Mouse (Mus musculus): ENCODE measurements at regions not wholly inside any gene's neighbourhood (a gene's known extent, or its start where the extent isn't known, plus 50 kb on each side); places are given as distances from the start of the nearest gene placed in this dataset.

DNA sequence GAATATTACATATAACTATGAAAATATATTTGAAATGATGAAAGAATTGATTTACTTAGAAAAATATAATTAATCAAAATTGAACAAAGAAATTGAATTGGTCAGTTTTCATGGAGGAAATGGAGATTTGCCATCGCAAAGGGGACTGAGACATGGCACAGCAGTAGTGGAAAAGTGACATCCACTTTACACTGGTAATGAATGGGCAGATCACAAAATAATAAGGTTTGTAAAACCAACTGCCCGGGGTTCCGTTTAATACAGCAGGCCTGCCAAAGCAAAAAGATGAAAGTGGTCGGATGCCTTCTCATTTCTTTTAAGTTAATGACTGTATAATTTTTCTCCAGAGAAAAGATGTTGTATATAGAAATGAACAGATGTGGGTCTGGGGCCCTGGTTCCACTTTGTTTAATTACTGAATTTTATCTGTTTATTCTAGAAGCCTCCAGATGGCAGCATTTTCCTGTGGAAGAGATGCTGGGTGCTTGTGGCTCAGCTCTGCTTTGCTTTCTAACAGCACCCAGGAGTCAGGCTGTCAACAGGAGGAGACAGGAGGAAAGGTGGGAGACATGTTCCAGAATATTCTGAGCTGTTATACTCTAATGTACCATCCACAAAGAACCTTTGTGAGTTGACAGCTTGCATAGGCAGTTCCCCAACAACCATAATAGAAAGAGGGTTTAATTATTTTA, 75.6 kb upstream of the Fbxl17 start:
- DNase-seq = peak; percentile 19 to 29

DNA sequence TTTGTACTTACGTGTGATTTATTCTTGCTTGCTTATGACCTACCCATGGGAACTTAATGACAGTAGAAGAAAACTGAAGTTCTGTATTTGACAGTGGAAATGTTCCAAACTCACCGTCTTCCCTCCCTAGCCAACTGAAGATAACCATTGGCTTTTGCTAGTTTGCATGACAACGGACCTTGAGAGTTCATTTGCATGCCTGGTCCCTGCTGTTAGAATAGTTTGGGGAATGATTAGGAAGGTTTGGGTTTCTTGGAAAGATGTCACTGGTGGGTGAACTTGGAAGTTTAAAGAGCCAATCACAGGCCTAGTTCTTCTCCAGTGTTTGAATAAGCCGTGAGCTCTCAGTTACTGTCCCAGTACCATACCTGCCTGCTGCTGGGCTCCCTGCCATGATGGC, 83.1 kb upstream of the Fbxl17 start:
- no peak for DNase-seq

DNA sequence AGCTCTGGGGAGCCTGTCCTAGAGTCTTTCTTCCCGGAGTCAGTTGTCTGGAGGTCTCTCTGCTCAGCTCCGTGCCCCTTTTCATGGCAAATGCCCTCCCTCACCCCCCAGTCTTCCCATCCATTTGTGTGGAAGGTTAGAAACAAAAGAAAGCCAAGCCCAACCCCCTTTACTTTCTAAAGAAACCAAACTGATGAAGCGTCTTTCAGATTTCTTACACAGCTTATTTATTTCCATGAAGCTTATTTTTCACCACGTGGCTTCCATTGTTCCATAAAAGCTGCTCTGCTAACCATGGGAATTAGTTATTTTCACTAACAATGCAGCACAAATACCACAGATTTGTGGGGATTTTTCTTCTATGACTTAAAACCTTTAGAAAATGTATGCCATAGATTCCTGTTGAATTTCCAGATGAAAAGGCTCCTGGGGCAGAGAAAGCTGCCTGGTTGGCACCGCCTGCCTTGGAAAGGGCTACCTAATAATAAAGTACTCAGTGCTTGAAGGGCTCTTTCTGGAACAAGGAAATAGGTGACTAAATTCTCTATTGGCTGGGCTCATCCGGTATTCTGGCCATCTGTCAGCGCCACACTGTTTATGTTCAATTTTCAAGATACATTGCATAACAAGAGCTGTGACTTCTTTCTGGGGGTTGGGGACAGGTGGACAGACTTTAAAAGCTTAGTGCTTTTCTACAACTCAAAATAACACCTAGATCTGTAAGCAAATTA, 107.4 kb upstream of the Fbxl17 start:
- DNase-seq = no peak

DNA sequence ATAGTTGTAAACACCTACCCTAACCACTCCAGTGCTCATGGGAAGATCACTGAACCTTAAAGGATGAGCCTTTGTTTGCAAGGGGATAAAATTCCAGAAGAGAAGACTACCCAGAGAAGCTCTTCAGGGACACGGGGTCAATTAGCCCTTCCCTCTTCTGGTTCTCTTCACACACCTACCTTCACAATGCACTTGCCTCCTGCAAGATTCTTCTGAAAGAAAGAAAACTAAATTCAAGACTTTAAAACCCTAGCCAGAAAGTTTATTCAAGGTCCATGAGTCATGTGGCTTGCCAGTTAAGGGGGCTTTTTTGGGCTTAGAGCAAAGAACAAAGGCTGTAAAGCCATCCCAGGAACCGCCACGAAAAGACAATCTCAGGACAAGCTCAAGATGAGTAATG, 122.9 kb upstream of the Fbxl17 start:
- DNase-seq = no peak

DNA sequence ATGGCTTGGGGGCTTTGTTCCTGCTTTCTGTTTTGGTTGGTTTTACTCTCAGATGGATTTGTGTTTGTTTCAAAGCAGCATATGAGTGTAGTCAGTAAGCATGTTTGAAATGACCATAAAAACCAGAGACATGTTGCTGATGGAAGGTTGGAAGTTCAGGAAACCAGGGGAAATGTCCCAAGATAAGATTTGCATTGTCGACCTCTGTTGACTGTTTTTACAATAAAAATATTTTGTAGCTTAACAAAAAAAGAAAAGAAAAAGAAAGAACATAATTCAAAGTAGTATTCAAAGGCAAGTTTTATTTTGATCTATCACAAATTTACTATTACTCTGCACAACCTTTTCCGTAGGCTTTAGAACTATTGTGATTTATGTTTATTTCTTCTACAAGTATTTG, 137.8 kb upstream of the Fbxl17 start:
- DNase-seq = no peak

DNA sequence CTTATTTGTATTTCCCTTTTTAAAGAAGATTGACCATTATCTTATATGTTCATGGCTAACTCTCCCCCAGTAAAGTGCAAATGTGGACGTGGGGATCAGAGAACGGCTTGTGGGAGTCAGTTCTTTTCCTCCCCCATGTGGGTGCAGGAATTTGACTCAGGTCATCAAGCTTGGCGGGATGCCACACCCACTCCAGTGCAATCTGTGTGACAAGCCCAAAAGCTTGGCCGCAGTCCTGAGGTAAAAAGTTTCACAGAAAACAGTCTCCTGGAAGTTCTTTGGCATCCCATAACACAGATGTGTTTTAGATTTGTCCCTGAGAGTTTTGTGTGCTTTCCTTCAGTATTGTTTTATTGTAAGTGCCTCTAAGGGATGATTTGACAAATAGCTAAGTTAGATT, 144.6 kb upstream of the Fbxl17 start:
- DNase-seq = no peak

DNA sequence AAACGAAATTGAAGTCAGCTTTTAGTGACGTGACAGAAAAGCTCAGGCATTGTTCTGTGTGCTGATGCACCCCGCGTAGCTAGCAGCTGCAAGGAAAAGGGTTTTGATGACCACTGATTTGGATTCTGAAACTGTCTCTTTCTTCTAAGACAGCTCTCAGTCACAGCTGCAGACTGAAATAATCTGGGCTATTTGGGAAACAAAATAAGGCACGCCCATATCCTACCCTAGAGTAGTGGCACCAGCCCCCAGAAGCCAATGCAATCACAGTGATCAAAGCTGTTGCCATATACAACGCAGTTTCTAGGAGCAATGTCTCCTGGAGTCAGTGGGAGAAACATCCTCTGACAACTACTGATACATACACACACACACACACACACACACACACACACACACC, 157.9 kb upstream of the Fbxl17 start:
- DNase-seq = no peak

DNA sequence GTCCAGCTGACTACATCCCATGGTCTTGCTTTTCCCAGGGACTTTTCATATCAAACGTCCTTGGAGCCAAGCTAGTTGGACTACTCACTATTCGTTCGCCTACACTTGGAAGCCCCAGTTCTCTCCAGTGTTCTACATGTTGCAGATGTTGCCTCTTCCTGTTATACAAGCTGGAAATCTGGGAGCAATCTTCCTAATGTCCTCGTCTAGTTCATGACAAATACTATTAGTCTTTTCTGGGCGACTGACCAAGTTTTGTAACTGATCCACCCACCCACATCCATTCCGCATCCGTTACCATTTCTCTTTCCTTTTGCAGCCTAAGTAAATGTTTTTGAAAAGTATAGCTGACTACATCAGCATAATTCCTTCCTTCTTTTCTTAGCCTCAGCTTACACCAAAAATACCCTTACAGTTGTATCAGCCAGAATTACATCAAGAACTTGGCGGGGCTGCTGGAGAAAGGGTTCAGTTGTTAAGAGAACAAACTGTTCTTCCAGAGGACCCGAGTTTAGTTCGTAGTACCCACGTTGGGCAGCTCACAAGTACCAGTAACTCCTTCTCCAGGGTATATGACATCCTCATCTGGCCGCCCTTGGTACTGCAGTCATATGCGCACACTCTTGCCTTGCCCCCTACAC, 161.1 kb upstream of the Fbxl17 start:
- DNase-seq = peak in 1 of 2 experiments; percentile 29

DNA sequence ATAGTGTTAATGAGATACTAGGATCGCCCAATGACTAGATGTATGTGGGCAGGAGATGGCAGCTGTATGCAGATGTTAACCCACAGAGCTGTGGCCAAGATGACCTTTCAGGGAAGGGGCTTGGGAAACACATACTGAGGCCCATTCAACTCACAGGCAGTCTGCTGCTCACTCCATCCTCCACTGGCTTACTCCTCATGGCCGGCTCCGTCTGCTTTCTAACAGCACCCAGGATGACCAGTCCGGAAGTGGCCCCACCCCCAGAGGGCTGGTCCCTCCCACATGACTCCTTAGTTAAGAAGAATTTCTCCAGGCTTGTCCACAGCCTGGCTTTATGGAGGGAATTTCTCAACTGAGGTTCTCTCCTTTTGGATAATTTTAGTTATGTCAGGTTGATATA, 161.8 kb upstream of the Fbxl17 start:
- no peak for DNase-seq

DNA sequence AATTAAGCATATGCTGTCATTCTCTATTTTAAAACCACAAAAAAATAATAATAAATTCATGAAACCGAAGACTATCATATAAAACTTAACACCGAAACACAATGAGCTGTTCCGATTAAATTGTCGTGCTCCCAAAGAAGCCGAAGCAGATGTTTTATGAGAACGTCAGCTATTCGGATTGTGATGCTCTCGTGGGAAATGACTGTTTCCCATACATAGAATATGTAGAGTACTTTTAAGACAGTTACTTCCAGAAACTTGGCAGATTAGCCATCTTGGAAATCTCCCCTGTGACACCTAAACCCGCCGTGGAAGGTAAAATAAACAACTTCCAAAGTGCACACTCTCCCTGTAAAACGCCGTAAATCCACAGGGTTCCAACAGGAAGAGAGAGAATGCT, 162.4 kb upstream of the Fbxl17 start:
- no peak for DNase-seq

DNA sequence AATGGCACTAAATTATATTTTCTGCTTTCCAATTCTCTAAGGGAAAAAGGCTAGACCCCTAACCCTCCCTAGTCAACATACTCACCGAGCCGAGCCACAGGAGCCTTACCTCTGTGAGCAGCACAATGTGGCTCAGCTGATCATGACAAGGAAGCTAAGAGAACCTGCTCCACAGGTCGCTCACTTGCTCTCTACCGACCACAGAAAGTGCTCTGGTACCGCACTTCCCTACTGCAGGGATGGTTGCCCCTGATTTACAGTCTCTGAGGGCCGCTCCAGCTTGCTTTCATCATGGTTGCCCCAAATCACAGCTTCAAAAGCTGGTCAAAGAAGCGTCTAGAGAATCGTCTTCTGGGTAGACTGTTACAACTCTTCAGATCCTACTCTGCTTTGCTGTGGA, 177.0 kb upstream of the Fbxl17 start:
- DNase-seq = no peak

DNA sequence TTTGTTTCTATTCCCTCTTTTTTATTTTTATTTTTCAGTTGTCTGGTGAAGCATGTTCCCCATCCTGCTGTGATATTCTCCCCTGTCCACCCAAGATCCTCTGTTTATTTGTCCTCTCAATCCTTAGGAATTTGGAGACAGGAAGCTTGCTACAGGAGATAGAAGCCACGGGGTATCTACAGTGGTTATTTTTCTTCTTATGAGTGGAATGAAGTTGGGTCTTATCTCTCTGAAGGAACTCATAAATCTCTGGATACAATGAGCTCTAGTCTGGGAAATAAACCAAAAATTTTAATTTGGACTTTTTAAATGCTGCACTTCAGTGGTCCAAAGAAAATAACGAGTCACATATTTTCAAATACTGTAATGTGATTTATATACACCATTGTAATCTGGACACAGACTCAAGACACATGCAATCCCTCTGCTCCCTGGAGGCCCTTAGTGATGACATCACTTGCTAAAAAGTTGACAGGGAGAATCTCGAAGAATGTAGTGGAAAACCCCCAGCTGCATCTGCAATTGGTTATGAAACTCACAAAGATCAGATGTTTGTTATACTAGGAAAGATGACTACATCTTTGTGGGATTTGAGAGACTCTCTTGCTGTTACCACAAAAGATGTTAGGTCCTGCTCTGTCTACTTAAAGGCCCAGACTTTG, 178.3 kb upstream of the Fbxl17 start:
- no peak for DNase-seq

DNA sequence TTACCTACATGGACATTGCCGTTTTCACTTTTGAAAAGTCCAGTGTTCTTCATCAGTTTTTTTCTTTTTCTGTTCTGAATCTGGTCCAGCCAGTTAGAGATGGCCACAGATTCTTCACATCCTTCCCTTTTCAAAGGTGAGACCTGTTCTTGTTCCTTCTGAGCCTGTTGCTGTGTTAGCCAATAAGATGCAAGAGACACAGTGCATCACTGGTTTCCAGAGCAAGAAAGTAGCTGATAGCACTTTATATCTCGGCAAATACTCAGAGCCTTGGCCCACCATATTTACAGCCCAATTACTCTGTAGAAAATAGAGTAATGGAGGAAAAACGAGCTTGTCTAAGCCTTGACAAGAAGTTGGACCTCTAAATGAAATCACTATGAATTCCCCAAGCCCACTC, 180.7 kb upstream of the Fbxl17 start:
- DNase-seq = no peak

DNA sequence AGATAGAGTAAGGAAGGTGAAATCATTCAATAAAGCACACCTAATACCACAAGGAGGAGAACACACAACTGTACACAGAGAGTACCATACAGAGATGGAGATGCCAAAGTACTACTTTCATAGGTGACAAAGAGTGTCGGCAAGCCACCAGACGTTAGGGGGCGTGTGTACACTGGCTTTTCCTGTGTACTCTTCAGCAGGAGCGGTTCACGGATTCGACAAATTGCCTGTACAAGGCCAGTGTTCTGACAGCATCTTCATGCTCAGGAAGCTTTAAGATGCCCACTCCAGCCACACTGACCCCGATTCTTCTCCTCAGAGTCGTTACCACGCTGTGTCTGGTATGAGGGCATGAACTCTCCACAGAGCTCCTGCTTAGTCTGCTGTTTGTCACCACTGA, 179.5 kb upstream of the Fer start:
- DNase-seq = no peak

DNA sequence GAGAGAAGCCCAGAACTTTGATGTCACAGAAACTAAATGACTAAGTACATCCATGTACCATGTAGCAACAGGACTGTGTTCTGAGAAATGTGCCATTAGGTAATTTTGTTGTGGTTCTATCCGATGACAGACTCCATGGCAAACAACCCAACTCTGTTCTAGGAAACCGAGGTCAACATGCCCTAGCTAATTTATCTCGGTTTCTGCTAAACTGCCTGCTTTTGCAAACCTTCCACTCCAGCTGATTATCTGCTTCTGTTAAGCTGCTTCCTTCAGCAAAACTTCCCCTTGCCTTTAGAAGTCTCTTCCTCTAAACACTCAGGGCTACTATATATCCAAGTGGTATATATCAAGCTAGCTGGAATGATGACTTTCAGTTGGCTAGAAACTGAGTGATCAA, 178.8 kb upstream of the Fer start:
- DNase-seq = no peak

DNA sequence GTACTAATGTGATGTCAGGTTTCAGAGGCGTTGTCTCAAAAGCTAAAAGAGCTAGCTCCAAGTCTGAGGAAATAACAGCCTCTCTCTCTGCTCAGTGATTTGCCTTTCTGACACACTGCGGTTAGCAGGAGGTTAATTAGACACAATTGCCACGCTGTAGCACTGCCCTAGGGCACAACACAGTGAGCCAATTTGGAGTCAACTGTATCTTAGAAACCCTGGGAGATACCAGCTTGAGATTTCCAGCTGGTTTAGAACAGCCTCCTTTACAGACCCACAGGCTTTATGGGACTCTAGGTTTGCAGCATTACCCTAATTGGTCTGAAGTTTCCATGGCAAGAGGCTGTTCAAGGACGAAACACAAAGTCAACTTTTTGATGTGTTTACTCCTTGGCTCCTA, 176.9 kb upstream of the Fer start:
- no peak for DNase-seq

DNA sequence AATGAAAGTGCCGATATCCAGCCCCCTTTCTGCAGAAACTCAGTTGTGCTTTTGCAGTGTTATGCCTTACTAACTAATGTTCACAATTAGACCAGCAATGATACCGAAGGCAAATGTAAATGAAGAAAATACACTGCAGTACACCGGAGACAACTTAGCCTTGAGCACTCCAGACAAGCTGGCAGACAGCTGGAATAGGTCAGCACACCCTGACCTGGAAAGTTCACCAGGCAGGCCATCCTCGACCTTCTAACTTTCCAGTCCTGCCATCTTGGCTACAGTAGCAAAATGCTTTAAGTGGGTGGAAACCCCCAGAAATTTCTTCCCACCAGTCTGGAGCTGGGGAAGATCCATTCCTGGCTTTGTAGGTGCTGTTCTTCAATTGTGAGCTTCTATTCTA, 176.5 kb upstream of the Fer start:
- no peak for DNase-seq

DNA sequence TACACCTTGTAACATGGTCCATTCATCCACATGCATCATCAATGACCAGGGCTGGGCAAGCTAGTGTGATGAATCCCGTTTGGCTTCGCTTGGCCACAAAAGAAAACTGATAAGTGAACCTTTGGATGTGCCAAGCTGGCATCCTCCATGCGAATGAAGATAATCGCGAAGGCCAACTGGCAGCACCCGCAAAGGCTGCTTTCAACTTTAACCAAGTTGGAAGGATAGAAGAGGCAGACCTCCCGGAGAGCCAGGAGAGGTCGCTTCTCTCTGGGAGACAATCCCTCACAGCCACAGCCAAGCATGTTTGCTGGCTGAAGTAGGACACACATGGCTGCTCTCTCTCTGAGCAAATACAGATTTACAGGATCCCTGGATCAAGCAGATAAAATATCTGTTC, 173.6 kb upstream of the Fer start:
- no peak for DNase-seq

DNA sequence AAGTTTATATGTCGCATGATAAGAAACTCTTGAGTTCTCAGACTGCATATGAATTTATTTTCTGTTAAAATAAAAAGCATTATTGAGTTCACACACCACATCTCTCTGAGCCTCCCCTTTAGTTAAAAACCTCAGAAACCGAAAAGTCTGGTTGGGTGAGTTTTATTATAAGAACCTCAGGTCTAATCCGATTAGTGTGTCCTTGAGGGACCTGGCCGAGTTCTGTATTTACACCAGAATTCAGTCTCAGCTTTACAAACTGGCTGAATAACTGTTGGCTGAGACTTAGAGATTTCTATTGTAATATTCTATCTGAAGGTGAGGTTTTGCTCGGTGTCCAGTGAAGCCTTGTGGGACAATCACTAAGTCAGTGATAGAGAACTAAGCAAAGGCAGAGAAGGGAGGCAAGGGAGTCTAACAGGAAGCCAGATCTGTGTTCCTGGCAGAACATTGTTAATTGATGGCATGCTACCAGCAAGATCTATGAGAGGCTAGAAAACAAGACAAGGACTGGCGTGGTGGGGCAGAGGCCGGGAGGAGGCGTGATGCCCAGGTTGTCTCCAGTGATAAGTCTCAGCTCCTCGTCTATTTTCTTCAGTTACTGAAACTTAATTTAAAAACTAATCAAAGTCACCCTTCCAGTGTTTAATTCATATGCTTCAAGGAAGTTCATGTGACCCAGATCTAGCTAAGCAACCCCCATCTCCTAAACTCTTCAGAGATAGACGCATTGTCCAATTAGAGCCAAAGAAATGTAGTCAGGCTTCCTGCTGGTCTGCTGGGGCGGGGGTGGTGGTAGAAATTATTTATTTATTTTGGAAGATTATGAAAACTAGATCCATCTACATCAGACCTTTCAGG, 171.8 kb upstream of the Fer start:
- DNase-seq = no peak

DNA sequence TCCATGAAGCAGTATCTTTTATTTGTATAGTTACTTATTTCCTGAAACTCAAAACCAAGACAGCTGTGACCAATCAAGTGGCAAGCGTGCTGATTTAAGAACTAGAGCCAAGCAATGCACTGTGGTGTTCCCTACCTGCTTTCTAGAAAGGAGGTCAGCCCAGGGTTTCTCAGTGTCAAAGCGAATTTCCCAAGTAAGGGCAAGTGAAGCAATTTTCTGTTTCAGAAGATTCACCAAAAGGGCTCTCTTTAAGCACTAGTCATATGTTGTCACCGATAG, 171.2 kb upstream of the Fer start:
- DNase-seq = no peak

DNA sequence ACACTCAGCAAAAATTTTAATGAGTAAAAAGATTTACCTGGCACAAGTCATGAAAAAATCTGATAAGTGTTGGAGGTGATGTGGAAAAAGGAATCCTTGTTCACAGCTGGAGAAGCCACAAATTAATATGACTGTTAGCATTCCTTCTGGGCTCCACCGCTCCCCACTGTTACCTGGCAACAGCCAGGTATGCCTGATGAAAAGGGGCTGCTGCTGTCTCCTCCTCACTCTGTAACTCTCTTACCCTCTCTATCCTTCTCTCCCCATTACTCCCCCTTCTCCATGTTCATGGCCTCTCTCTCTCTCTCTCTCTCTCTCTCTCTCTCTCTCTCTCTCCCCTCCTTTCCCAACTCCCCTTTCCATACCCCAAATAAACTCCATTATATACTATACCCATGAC, 169.6 kb upstream of the Fer start:
- DNase-seq = no peak

DNA sequence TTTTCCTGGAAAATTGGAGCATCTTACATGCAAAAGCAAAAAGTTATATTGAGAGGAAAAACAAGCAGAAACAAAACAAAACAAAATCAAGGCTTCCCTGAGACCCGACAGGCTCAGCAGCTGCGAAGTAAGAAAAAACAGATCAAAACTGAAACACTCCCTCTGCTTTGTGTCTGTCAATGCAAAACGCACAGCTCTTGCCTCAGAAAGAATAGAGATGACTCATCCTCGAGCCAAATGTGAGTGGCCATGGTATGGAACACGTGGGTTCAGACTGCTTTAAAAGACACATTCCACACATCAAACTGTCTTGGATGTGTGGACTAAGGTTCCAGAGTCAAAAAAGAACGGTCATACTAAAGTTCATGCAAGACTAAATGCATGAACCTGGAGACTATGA, 163.3 kb upstream of the Fer start:
- DNase-seq = no peak

DNA sequence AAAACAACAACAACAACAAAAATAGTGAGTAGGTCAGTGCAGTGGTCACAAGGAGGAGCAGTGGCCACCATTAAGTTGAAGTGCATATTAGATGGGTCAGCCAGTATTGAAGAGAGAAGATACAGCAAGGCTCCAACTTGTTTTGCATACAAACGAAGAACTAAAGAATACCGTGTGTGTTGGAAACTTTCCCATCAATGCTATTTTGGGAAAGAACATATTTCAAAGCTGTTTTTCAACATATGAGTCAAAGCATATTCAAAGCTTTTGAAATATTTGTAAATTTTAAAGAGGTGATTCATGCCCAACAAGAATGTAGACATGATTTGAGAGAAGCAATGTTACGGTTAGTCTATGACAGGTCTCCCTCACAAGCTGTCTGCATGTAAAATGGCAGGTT, 157.9 kb upstream of the Fer start:
- no peak for DNase-seq
